Mouse (Mus musculus): ENCODE data around the gene Mbnl2. TPM values are rescaled to one million over a fixed set of nuclear protein-coding genes. Genes with fewer than 3 reads are reported as not detected.

The Mbnl2 gene
- polyA plus RNA-seq, 1 experiment from 2014 or later: 44.1 TPM

- WGBS: 83% methylated on average over 7 of the region's 7 CpGs
- no peak overlapping the region for H3K4me2 ChIP-seq (ENCODE audit: low read depth)
- H3K27ac ChIP-seq (ENCODE audit: low read depth, low read length): no peak overlapping the region
- no peaks in the 10 kb centered on the region for H3K36me3 ChIP-seq (ENCODE audit: control insufficient read depth, insufficient read depth, low read length)
- H3K9me3 ChIP-seq (ENCODE audit: control insufficient read depth, low read length): no peaks in the 10 kb centered on the region
- no peak overlapping the region for H3K4me3 ChIP-seq (ENCODE audit: low read depth, low read length)
- ATAC-seq (ENCODE audit: insufficient read depth, low FRiP score, low TSS enrichment): no peak
- H3K9ac ChIP-seq (ENCODE audit: low read length): no peak overlapping the region
- DNase-seq (ENCODE audit: low spot score): no peak
- peaks cover 8% of the 10 kb centered on the region for H3K4me1 ChIP-seq (ENCODE audit: control insufficient read depth, insufficient read depth, low read length)
- H3K27me3 ChIP-seq (ENCODE audit: control insufficient read depth, insufficient read depth, low read length): no peaks in the 10 kb centered on the region
Observed at GRCm38 (mm10) chr14:120289528-120289927, 14.1 kb downstream of the Mbnl2 start.

- Histone ChIP-seq H3K4me1 (ENCODE audit: control insufficient read depth, insufficient read depth, low read length) (peaks cover 8% of the 10 kb centered on the region), H3K4me2 (ENCODE audit: low read depth) (no peak overlapping the region), H3K9ac (ENCODE audit: low read length) (no peak overlapping the region), H3K36me3 (ENCODE audit: control insufficient read depth, insufficient read depth, low read length) (no peaks in the 10 kb centered on the region), H3K27me3 (ENCODE audit: control insufficient read depth, insufficient read depth, low read length) (no peaks in the 10 kb centered on the region), H3K9me3 (ENCODE audit: control insufficient read depth, low read length) (no peaks in the 10 kb centered on the region), H3K4me3 (ENCODE audit: low read depth, low read length) (no peak overlapping the region), H3K27ac (ENCODE audit: low read depth, low read length) (no peak overlapping the region)
- DNase-seq (ENCODE audit: low spot score): no peak
- ATAC-seq (ENCODE audit: insufficient read depth, low FRiP score, low TSS enrichment): no peak
- 94% methylated on average over 13 of the region's 13 CpGs for WGBS
Observed at GRCm38 (mm10) chr14:120291226-120291757, 15.8 kb downstream of the Mbnl2 start.

GRCm38 (mm10) chr14:120292133-120292532, 16.7 kb downstream of the Mbnl2 start:
- Histone ChIP-seq H3K36me3 (ENCODE audit: control insufficient read depth, insufficient read depth, low read length) (no peaks in the 10 kb centered on the region), H3K9me3 (ENCODE audit: control insufficient read depth, low read length) (no peaks in the 10 kb centered on the region), H3K4me3 (ENCODE audit: low read depth, low read length) (no peak overlapping the region), H3K4me2 (ENCODE audit: low read depth) (no peak overlapping the region), H3K27ac (ENCODE audit: low read depth, low read length) (no peak overlapping the region), H3K9ac (ENCODE audit: low read length) (no peak overlapping the region), H3K4me1 (ENCODE audit: control insufficient read depth, insufficient read depth, low read length) (peaks cover 10% of the 10 kb centered on the region), H3K27me3 (ENCODE audit: control insufficient read depth, insufficient read depth, low read length) (no peaks in the 10 kb centered on the region)
- WGBS: 89% methylated on average over 5 of the region's 5 CpGs
- ATAC-seq (ENCODE audit: insufficient read depth, low FRiP score, low TSS enrichment) (no peak), DNase-seq (ENCODE audit: low spot score) (no peak)

- Histone ChIP-seq H3K36me3 (ENCODE audit: control insufficient read depth, insufficient read depth, low read length) (no peaks in the 10 kb centered on the region), H3K9ac (ENCODE audit: low read length) (no peak overlapping the region), H3K27ac (ENCODE audit: low read depth, low read length) (no peak overlapping the region), H3K4me2 (ENCODE audit: low read depth) (no peak overlapping the region), H3K9me3 (ENCODE audit: control insufficient read depth, low read length) (no peaks in the 10 kb centered on the region), H3K27me3 (ENCODE audit: control insufficient read depth, insufficient read depth, low read length) (no peaks in the 10 kb centered on the region), H3K4me1 (ENCODE audit: control insufficient read depth, insufficient read depth, low read length) (peaks cover 5% of the 10 kb centered on the region; the same call in 1 of the 2 replicates), H3K4me3 (ENCODE audit: low read depth, low read length) (no peak overlapping the region)
- DNase-seq (ENCODE audit: low spot score): no peak
- WGBS: 93% methylated on average over 6 of the region's 6 CpGs
- no peak for ATAC-seq (ENCODE audit: insufficient read depth, low FRiP score, low TSS enrichment)
Observed at GRCm38 (mm10) chr14:120292617-120293195, 17.2 kb downstream of the Mbnl2 start.

GRCm38 (mm10) chr14:120294480-120294879, 19.0 kb downstream of the Mbnl2 start:
- no peak overlapping the region for H3K9ac ChIP-seq (ENCODE audit: low read length)
- no peaks in the 10 kb centered on the region for H3K27me3 ChIP-seq (ENCODE audit: control insufficient read depth, insufficient read depth, low read length)
- H3K4me3 ChIP-seq (ENCODE audit: low read depth, low read length): no peak overlapping the region
- no peak overlapping the region for H3K27ac ChIP-seq (ENCODE audit: low read depth, low read length)
- no peak overlapping the region for H3K4me2 ChIP-seq (ENCODE audit: low read depth)
- no peak for ATAC-seq (ENCODE audit: insufficient read depth, low FRiP score, low TSS enrichment)
- H3K9me3 ChIP-seq (ENCODE audit: control insufficient read depth, low read length): no peaks in the 10 kb centered on the region
- 0 out of 2 replicates have a peak, but pooled peaks cover 4% of the 10 kb centered on the region for H3K4me1 ChIP-seq (ENCODE audit: control insufficient read depth, insufficient read depth, low read length)
- WGBS: 88% methylated on average over 6 of the region's 6 CpGs
- no peak for DNase-seq (ENCODE audit: low spot score)
- no peaks in the 10 kb centered on the region for H3K36me3 ChIP-seq (ENCODE audit: control insufficient read depth, insufficient read depth, low read length)

- no peaks in the 10 kb centered on the region for H3K36me3 ChIP-seq (ENCODE audit: control insufficient read depth, insufficient read depth, low read length)
- no peak overlapping the region for H3K4me3 ChIP-seq (ENCODE audit: low read depth, low read length)
- no peak overlapping the region for H3K9ac ChIP-seq (ENCODE audit: low read length)
- H3K27ac ChIP-seq (ENCODE audit: low read depth, low read length): no peak overlapping the region
- 83% methylated on average over 13 of the region's 13 CpGs for WGBS
- ATAC-seq (ENCODE audit: insufficient read depth, low FRiP score, low TSS enrichment) (no peak), DNase-seq (ENCODE audit: low spot score) (no peak)
- no peaks in the 10 kb centered on the region for H3K27me3 ChIP-seq (ENCODE audit: control insufficient read depth, insufficient read depth, low read length)
- no peaks in the 10 kb centered on the region for H3K9me3 ChIP-seq (ENCODE audit: control insufficient read depth, low read length)
- no peak overlapping the region for H3K4me2 ChIP-seq (ENCODE audit: low read depth)
- H3K4me1 ChIP-seq (ENCODE audit: control insufficient read depth, insufficient read depth, low read length): 0 out of 2 replicates have a peak, but pooled peaks cover 4% of the 10 kb centered on the region
Observed at GRCm38 (mm10) chr14:120295355-120296220, 20.1 kb downstream of the Mbnl2 start.

- Histone ChIP-seq H3K36me3 (ENCODE audit: control insufficient read depth, insufficient read depth, low read length) (no peaks in the 10 kb centered on the region), H3K4me3 (ENCODE audit: low read depth, low read length) (no peak overlapping the region), H3K9ac (ENCODE audit: low read length) (no peak overlapping the region), H3K27ac (ENCODE audit: low read depth, low read length) (no peak overlapping the region), H3K9me3 (ENCODE audit: control insufficient read depth, low read length) (no peaks in the 10 kb centered on the region), H3K4me1 (ENCODE audit: control insufficient read depth, insufficient read depth, low read length) (0 out of 2 replicates have a peak, but pooled peaks cover 4% of the 10 kb centered on the region), H3K27me3 (ENCODE audit: control insufficient read depth, insufficient read depth, low read length) (no peaks in the 10 kb centered on the region), H3K4me2 (ENCODE audit: low read depth) (no peak overlapping the region)
- ATAC-seq (ENCODE audit: insufficient read depth, low FRiP score, low TSS enrichment): no peak
- 84% methylated on average over 17 of the region's 17 CpGs for WGBS
- no peak for DNase-seq (ENCODE audit: low spot score)
Observed at GRCm38 (mm10) chr14:120296231-120297006, 20.9 kb downstream of the Mbnl2 start.

GRCm38 (mm10) chr14:120297137-120297749, 21.8 kb downstream of the Mbnl2 start:
- no peak overlapping the region for H3K4me3 ChIP-seq (ENCODE audit: low read depth, low read length)
- H3K9ac ChIP-seq (ENCODE audit: low read length): no peak overlapping the region
- H3K36me3 ChIP-seq (ENCODE audit: control insufficient read depth, insufficient read depth, low read length): no peaks in the 10 kb centered on the region
- DNase-seq (ENCODE audit: low spot score) (no peak), ATAC-seq (ENCODE audit: insufficient read depth, low FRiP score, low TSS enrichment) (no peak)
- no peak overlapping the region for H3K4me2 ChIP-seq (ENCODE audit: low read depth)
- WGBS: 64% methylated on average over 16 of the region's 16 CpGs
- no peaks in the 10 kb centered on the region for H3K9me3 ChIP-seq (ENCODE audit: control insufficient read depth, low read length)
- no peaks in the 10 kb centered on the region for H3K27me3 ChIP-seq (ENCODE audit: control insufficient read depth, insufficient read depth, low read length)
- 0 out of 2 replicates have a peak, but pooled peaks cover 4% of the 10 kb centered on the region for H3K4me1 ChIP-seq (ENCODE audit: control insufficient read depth, insufficient read depth, low read length)
- no peak overlapping the region for H3K27ac ChIP-seq (ENCODE audit: low read depth, low read length)

All from neural tube, embryonic 11.5 days (tissue).